Mouse (Mus musculus) hindbrain, embryonic 16.5 days (tissue): ENCODE measurements around the gene Tyro3. TPM values are rescaled to one million over a fixed set of nuclear protein-coding genes. Genes with fewer than 3 reads are reported as not detected.

Experiments
- ATAC-seq: fragments of 200-750 bp; cut with Nextera tagmentation; 2 replicates; pipeline ENCODE4 v1.8.0; 2017; ENCODE audit warnings: moderate TSS enrichment, moderate library complexity
- H3K27ac ChIP-seq: fragments of 300-500 bp; sonication (generic); 2 replicates; pipeline ENCODE4 v1.5.1; 2014; ENCODE audit warnings: low read depth, mild to moderate bottlenecking, control low read depth, low read length, moderate library complexity
- H3K27me3 ChIP-seq: fragments of 300-500 bp; sonication (generic); replicated peaks from 2 replicates; pipeline ENCODE4 v1.6.1; 2014; ENCODE audit warnings: low read length; ENCODE audit not compliant: control insufficient read depth, insufficient read depth
- H3K36me3 ChIP-seq: fragments of 300-500 bp; sonication (generic); 2 replicates; pipeline ENCODE4 v1.6.1; 2014; ENCODE audit warnings: mild to moderate bottlenecking, low read length, moderate library complexity, mixed read lengths; ENCODE audit not compliant: control insufficient read depth, insufficient read depth
- H3K4me1 ChIP-seq: fragments of 300-500 bp; sonication (generic); 2 replicates; pipeline ENCODE4 v1.6.1; 2014; ENCODE audit warnings: low read depth, low read length; ENCODE audit not compliant: control insufficient read depth, insufficient read depth
- H3K4me2 ChIP-seq: fragments of 300-500 bp; sonication (generic); 2 replicates; pipeline ENCODE4 v1.6.1; 2014; ENCODE audit warnings: mild to moderate bottlenecking, low read length, control low read depth, moderate library complexity
- H3K4me3 ChIP-seq: fragments of 300-500 bp; sonication (generic); 2 replicates; pipeline ENCODE4 v1.5.1; 2014; ENCODE audit warnings: mild to moderate bottlenecking, low read length, control low read depth, moderate library complexity
- H3K9ac ChIP-seq: fragments of 300-500 bp; sonication (generic); 2 replicates; pipeline ENCODE4 v1.6.1; 2014; ENCODE audit warnings: low read depth, mild to moderate bottlenecking, control low read depth, low read length, moderate library complexity
- H3K9me3 ChIP-seq: fragments of 300-500 bp; sonication (generic); 2 replicates; pipeline ENCODE4 v1.6.1; 2014; ENCODE audit warnings: mild to moderate bottlenecking, low read length, moderate library complexity; ENCODE audit not compliant: control insufficient read depth
- WGBS: fragments of 180-500 bp; shearing (Covaris S2); extraction: QIAGEN DNeasy Blood & Tissue Kit; methylation state at CpG from one replicate; pipeline ENCODE4 v1.1.7; 2014; 5-methylcytosine and 5-hydroxymethylcytosine counted together
- polyA plus RNA-seq: library from polyadenylated mRNA; unstranded; fragments of >200 nt; fragmentation: Nextera tagmentation; extraction: Ambion mirVana; gene quantifications from 2 replicates; pipeline ENCODE4 v1.2.1, GENCODE M21; 2015

Gene Tyro3
- polyA plus RNA-seq, 1 experiment from 2014 or later: 28.5 TPM

DNA sequence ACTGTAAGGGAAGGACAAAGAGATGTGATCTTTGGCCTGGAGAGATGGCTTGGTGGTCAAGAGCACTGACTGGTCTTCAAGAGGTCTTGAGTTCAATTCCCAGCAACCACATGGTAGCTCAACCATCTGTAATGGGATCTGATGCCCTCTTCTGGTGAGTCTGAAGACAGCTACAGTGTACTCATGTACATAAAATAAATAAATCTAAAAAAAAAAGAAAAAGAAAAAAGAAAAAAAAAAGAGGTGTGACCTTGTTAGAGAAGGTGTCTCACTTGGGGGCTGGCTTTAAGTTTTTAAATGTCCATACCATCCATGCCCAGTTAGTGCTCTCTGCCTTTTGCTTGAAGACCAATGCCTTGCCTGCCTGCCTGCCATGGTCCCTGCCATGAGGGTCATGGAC lies 42.5 kb downstream of the Tyro3 start:
- no peaks in the 10 kb centered on the region for H3K4me1 ChIP-seq
- H3K9me3 ChIP-seq: no peaks in the 10 kb centered on the region
- H3K4me3 ChIP-seq: no peak overlapping the region
- H3K27me3 ChIP-seq: no peaks in the 10 kb centered on the region
- H3K27ac ChIP-seq: no peak overlapping the region
- no peak overlapping the region for H3K9ac ChIP-seq
- H3K36me3 ChIP-seq: no peaks in the 10 kb centered on the region
- H3K4me2 ChIP-seq: no peak overlapping the region
- ATAC-seq: no peak

GRCm38 (mm10) chr2:119842000-119842399 lies 44.5 kb downstream of the Tyro3 start:
- WGBS: 82% methylated on average over 6 of the region's 6 CpGs
- Histone ChIP-seq H3K9me3 (no peaks in the 10 kb centered on the region), H3K36me3 (no peaks in the 10 kb centered on the region), H3K4me3 (no peak overlapping the region), H3K9ac (no peak overlapping the region), H3K4me2 (no peak overlapping the region), H3K4me1 (no peaks in the 10 kb centered on the region), H3K27ac (no peak overlapping the region), H3K27me3 (no peaks in the 10 kb centered on the region)
- no peak for ATAC-seq

DNA sequence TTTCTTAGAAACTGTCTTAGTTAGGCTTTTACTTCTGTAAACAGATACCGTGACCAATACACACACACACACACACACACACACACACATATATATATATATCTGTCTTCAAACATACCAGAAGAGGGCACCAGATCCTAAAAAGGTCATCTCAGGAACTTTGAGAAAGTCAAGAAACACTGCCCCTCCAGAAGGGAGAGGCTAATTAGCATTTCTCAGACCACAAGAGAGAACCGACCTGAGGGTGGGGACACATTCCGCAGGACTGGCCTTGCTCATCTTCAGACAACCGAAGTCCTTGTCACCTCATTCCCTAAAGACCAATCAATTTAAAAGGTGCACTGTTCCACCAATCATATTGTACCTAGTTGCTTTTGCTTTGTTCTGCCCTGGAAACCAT lies 46.0 kb downstream of the Tyro3 start:
- Histone ChIP-seq H3K4me2 (no peak overlapping the region), H3K9me3 (no peaks in the 10 kb centered on the region), H3K27me3 (no peaks in the 10 kb centered on the region), H3K36me3 (no peaks in the 10 kb centered on the region), H3K9ac (no peak overlapping the region), H3K4me3 (no peak overlapping the region), H3K4me1 (no peaks in the 10 kb centered on the region), H3K27ac (no peak overlapping the region)
- no peak for ATAC-seq
- WGBS: 91% methylated on average over 4 of the region's 4 CpGs

- H3K4me2 ChIP-seq: no peak overlapping the region
- H3K4me1 ChIP-seq: no peaks in the 10 kb centered on the region
- H3K27me3 ChIP-seq: no peaks in the 10 kb centered on the region
- ATAC-seq: no peak
- no peaks in the 10 kb centered on the region for H3K36me3 ChIP-seq
- no peak overlapping the region for H3K4me3 ChIP-seq
- no peak overlapping the region for H3K27ac ChIP-seq
- 89% methylated on average over 2 of the region's 2 CpGs for WGBS
- no peak overlapping the region for H3K9ac ChIP-seq
- no peaks in the 10 kb centered on the region for H3K9me3 ChIP-seq
These were observed 48.5 kb downstream of the Tyro3 start for GRCm38 (mm10) chr2:119845882-119846546.

DNA sequence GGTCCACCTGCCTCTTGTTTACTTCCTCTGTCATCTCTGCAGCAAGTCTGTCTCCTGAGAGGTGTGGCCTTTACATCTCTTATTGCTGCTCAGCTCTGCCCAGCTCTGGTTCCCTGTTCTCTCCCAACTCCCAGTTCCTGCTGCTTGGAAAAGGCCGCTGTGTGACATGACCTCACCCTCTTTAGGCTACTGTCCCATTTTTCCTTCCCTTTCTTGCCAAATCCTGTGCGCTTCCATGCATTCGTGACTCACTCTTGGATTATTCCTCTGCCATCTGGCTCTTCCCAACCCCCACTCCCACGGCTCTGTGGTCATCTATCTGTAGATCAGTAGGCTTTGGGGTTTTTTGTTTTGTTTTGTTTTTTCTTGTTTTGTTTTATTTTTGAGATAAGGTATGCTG lies 49.4 kb downstream of the Tyro3 start:
- Histone ChIP-seq H3K27me3 (no peaks in the 10 kb centered on the region), H3K9me3 (no peaks in the 10 kb centered on the region), H3K27ac (no peak overlapping the region), H3K4me1 (no peaks in the 10 kb centered on the region), H3K36me3 (no peaks in the 10 kb centered on the region), H3K4me3 (no peak overlapping the region), H3K4me2 (no peak overlapping the region), H3K9ac (no peak overlapping the region)
- no peak for ATAC-seq
- WGBS: 65% methylated on average over 4 of the region's 4 CpGs

DNA sequence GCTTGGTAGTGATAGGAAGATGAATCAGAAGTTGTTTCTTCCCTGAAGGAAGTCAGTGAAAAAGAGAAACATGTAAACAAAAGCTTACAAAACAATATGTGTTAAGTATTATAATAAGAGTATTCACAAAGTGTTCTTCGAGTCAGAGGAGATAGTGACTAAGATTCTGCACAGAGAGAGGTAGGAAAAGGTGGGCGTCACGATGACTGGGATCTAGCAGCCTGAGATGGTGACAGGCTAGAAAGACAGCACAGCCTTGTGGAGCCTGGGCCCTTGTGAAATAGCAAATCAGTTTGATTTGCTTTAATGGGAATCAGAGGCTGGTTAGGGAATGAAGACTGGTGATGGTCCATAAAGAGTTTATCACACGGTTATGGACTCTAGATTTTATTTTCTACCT lies 56.3 kb downstream of the Tyro3 start:
- Histone ChIP-seq H3K27ac (no peak overlapping the region), H3K9ac (no peak overlapping the region), H3K4me2 (no peak overlapping the region), H3K27me3 (no peaks in the 10 kb centered on the region), H3K9me3 (no peaks in the 10 kb centered on the region), H3K36me3 (no peaks in the 10 kb centered on the region), H3K4me3 (no peak overlapping the region), H3K4me1 (no peaks in the 10 kb centered on the region)
- 86% methylated on average over 4 of the region's 4 CpGs for WGBS
- ATAC-seq: no peak

GRCm38 (mm10) chr2:119855310-119855850 lies 57.8 kb downstream of the Tyro3 start:
- Histone ChIP-seq H3K9ac (no peak overlapping the region), H3K4me1 (no peaks in the 10 kb centered on the region), H3K9me3 (no peaks in the 10 kb centered on the region), H3K36me3 (no peaks in the 10 kb centered on the region), H3K27me3 (no peaks in the 10 kb centered on the region), H3K4me3 (no peak overlapping the region), H3K4me2 (no peak overlapping the region), H3K27ac (no peak overlapping the region)
- WGBS: 55% methylated on average over 6 of the region's 6 CpGs
- ATAC-seq: no peak

- ATAC-seq: no peak
- Histone ChIP-seq H3K27ac (no peak overlapping the region), H3K27me3 (no peaks in the 10 kb centered on the region), H3K4me2 (no peak overlapping the region), H3K36me3 (no peaks in the 10 kb centered on the region), H3K9me3 (no peaks in the 10 kb centered on the region), H3K9ac (no peak overlapping the region), H3K4me3 (no peak overlapping the region), H3K4me1 (no peaks in the 10 kb centered on the region)
- WGBS: 82% methylated on average over 2 of the region's 2 CpGs
These were observed 59.8 kb downstream of the Tyro3 start for GRCm38 (mm10) chr2:119857341-119857740.

GRCm38 (mm10) chr2:119864484-119864883 lies 67.0 kb downstream of the Tyro3 start:
- Histone ChIP-seq H3K27me3 (no peaks in the 10 kb centered on the region), H3K4me1 (no peaks in the 10 kb centered on the region), H3K9me3 (no peaks in the 10 kb centered on the region), H3K9ac (no peak overlapping the region), H3K4me2 (no peak overlapping the region), H3K27ac (no peak overlapping the region), H3K4me3 (no peak overlapping the region), H3K36me3 (no peaks in the 10 kb centered on the region)
- 73% methylated on average over 4 of the region's 4 CpGs for WGBS
- ATAC-seq: no peak
